Mouse (Mus musculus): ENCODE measurements at regions not wholly inside any gene's neighbourhood (a gene's known extent, or its start where the extent isn't known, plus 50 kb on each side); places are given as distances from the start of the nearest gene placed in this dataset.
"Not testable (repeated sequence)": the region's sequence is repeated elsewhere in the genome, so short reads cannot be mapped to it uniquely, and the experiment has no call there.

- DNase-seq (ENCODE audit: low spot score in 2 of 2), result no peak
These were observed 759.3 kb upstream of the Gm38303 start for GRCm38 (mm10) chr3:11094804-11095203.

GRCm38 (mm10) chr3:11094138-11094537, 758.7 kb upstream of the Gm38303 start:
- peak in 1 of 2 experiments; percentile 24 for DNase-seq (ENCODE audit: low spot score in 2 of 2)

GRCm38 (mm10) chr3:11083291-11083690, 747.8 kb upstream of the Gm38303 start:
- no peak for DNase-seq (ENCODE audit: low spot score in 2 of 2)

GRCm38 (mm10) chr3:11074012-11074411, 738.5 kb upstream of the Gm38303 start:
- no peak for DNase-seq (ENCODE audit: low spot score in 2 of 2)

DNA sequence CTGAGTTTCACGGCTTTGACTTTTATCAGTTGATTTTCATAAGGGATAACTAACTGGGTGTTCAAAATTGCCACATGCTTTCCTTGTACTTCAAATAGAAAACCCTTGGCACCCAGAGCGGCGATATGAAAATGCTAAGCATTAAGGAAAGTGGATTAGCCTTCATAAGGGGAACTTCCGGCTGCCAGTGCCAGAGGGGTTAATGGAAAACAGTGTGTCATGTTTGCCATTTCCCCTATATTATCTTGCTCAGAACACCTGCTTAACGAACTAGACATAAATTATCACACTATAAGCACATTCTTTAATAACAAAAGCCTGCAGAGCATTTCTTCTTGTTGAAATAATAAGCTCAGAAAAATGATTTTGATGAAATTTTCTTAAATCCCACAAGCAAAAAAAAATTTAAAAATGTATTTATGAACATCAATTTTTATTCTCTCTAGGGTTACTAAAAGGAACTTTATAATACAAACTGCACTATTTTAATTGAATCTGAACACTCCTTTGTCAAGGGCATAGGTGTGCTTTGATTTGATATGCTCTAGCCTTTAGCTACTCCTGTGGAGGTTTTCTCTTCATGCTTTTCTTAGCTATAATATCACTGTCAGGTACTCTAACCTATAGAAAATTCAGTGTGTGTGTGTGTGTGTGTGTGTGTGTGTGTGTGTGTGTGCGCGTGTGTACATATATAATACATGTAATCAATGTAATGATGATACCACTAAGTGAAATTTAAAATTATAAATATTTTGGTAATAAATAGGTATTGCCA, 699.7 kb upstream of the Gm38303 start:
- no peak for DNase-seq (ENCODE audit: low spot score in 2 of 2)

DNA sequence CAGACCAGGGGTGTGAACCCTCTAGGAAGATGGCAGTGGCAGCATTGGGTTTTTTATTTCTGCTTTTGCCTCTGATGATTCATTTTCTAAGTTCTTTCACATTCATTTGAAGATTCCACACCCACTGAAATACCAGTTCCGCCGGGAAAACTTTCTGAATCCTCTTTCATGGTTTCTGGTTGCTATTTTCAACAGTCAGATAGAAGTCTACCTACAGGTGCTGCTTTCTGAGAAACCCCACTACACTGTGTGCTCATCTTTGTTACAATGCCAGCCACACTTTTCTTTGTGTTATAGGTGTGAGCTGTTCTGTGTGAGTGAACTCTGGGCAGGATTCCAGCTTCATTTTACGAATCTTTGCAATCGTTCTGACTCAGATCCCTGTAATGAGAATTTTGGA, 694.5 kb upstream of the Gm38303 start:
- no peak for DNase-seq (ENCODE audit: low spot score in 2 of 2)

- DNase-seq (ENCODE audit: low spot score in 2 of 2), result peak in 1 of 2 experiments; percentile 20
These were observed 688.9 kb upstream of the Gm38303 start for GRCm38 (mm10) chr3:11024422-11024821.

DNA sequence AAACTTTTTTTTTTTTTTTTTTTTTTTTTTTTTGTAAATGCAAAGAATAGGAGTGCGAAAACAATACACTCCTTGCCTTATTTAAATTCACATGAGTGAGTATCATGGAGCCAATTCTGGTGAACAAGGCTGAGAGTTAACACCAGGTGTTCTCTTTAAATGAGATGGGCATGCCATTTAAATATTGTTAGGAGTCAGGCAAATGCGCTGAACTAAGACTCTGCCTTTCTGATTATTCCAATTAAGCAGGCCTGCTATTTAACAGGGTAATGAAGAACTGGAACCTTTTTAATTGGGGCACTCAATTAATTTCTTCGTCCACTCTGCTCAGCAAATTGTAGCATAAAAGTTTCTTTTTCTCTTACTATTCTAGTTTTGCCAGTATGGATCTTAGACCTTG, 684.6 kb upstream of the Gm38303 start:
- no peak for DNase-seq (ENCODE audit: low spot score in 2 of 2)

GRCm38 (mm10) chr3:11014911-11015310, 679.4 kb upstream of the Gm38303 start:
- DNase-seq (ENCODE audit: low spot score in 2 of 2), result not testable (repeated sequence)

- DNase-seq (ENCODE audit: low spot score in 2 of 2), result no peak
These were observed 671.9 kb upstream of the Gm38303 start for GRCm38 (mm10) chr3:11007363-11007762.

DNA sequence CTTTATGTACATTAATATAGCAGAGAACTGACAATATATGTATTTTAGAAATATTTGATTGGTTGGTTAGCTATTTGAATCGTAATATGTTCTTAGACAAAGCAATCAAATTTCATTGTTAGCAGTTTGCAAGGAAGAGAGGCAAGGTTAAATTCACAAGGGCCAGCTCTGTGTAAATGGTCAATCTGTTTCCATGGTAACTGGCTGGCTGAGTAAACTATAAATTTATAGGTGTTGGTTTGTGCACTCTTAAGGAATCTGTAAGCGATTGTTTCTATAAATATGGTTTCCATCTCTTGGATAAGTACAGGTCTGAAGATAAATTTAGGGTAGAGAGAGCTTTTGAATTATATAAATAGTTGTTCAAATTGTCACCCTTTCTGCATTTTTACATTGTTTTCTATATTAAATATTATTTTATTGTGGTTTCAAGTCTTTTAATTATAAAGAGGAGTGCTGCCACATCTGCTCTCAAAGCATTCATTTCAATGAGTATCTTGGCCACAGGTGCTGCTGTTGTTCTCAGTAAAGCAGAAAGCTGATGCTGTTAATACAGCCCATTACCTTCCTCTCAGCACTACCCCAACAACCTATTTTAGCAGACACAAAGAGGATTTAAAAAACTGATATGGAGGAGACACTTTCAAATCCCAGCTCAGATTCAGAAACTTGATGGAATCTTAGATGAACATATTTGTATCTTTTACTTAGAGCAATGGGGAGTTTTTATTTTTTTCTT, 671.2 kb upstream of the Gm38303 start:
- DNase-seq (ENCODE audit: low spot score in 2 of 2), result no peak

DNA sequence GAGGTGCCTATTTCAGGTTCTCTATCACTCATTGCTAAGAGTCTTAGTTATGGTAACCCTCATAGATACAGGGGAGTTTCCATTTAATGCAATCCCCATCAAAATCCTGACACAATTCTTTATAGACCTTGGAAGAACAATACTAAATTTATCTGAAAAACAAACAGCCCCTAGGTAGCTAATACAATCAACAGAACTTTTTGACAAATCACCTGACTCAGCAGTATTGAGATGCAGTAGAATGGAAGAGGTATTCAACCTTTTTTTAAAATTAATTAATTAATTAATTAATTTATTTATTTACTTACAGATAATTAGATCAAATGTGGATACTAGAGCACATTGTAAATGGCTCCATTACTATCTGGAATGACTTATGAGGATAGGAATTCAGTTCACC, 643.5 kb upstream of the Gm38303 start:
- no peak for DNase-seq (ENCODE audit: low spot score in 2 of 2)

- no peak for DNase-seq (ENCODE audit: low spot score in 2 of 2)
These were observed 638.9 kb upstream of the Gm38303 start for GRCm38 (mm10) chr3:10974429-10974828.

DNA sequence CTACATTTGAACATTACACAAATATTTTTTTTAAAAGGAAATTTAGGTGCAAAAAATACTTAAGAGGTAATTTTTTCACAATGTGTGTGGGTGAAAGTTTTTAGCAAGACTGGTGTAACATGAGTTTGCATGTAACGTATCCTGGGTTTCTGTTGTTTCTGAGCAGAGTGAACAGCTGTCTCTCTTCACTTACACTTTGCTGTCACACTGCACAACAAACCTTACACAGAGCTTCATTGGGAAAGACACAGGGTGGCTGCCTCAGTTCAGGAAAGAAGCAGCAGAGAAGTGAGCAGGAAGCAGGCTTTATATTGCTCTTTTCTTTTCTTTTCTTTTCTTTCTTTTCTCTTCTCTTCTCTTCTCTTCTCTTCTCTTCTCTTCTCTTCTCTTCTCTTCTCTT, 617.1 kb upstream of the Gm38303 start:
- no peak for DNase-seq (ENCODE audit: low spot score in 2 of 2)

- no peak for DNase-seq (ENCODE audit: low spot score in 2 of 2)
These were observed 581.6 kb upstream of the Gm38303 start for GRCm38 (mm10) chr3:10917056-10917455.

DNA sequence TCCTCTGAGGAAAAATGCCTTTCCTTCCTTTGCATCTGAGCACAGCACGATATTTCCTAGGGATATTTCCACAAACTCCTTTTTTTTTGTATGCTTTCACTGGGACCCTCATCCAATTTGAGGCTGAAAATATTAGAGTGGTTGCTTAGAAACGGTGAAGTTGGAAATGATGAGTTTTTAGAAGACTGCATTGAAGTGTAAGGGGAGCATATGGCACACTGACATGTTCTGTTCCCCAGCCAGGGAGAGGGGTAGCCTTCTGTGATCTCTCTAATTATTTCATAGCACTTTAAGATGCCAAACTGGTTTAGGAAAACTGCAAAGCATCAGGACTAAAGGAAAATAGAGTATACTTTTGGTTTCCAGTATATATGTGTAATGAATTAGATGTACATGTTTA, 556.5 kb upstream of the Gm38303 start:
- peak; percentile 22 to 72 for DNase-seq (ENCODE audit: low spot score in 2 of 2)

All from layer of hippocampus, adult 18-20 months (tissue).